Mouse (Mus musculus): ENCODE measurements at regions not wholly inside any gene's neighbourhood (a gene's known extent, or its start where the extent isn't known, plus 50 kb on each side); places are given as distances from the start of the nearest gene placed in this dataset.
A peak's percentile ranks its signal among the peaks of the same experiment; 100 is the strongest.
"Not testable (repeated sequence)": the region's sequence is repeated elsewhere in the genome, so short reads cannot be mapped to it uniquely, and the experiment has no call there.

- DNase-seq (ENCODE audit: low spot score in 2 of 2), result peak in 1 of 2 experiments; percentile 22
Observed at GRCm38 (mm10) chr9:48047846-48048245, 114.0 kb upstream of the Nxpe4 start.

GRCm38 (mm10) chr9:48053580-48053979, 108.2 kb upstream of the Nxpe4 start:
- no peak for DNase-seq (ENCODE audit: low spot score in 2 of 2)

GRCm38 (mm10) chr9:48055246-48055645, 106.6 kb upstream of the Nxpe4 start:
- no peak for DNase-seq (ENCODE audit: low spot score in 2 of 2)

GRCm38 (mm10) chr9:48058599-48058998, 103.2 kb upstream of the Nxpe4 start:
- no peak for DNase-seq (ENCODE audit: low spot score in 2 of 2)

- DNase-seq (ENCODE audit: low spot score in 2 of 2), result no peak
Observed at GRCm38 (mm10) chr9:48059549-48060165, 102.2 kb upstream of the Nxpe4 start.

GRCm38 (mm10) chr9:48060996-48061395, 100.8 kb upstream of the Nxpe4 start:
- DNase-seq (ENCODE audit: low spot score in 2 of 2), result no peak

GRCm38 (mm10) chr9:48066730-48067345, 95.0 kb upstream of the Nxpe4 start:
- DNase-seq (ENCODE audit: low spot score in 2 of 2), result no peak

GRCm38 (mm10) chr9:48072592-48072991, 89.2 kb upstream of the Nxpe4 start:
- DNase-seq (ENCODE audit: low spot score in 2 of 2), result no peak

- DNase-seq (ENCODE audit: low spot score in 2 of 2), result no peak
Observed at GRCm38 (mm10) chr9:48073096-48073495, 88.7 kb upstream of the Nxpe4 start.

GRCm38 (mm10) chr9:48075661-48076240, 86.1 kb upstream of the Nxpe4 start:
- no peak for DNase-seq (ENCODE audit: low spot score in 2 of 2)

- no peak for DNase-seq (ENCODE audit: low spot score in 2 of 2)
Observed at GRCm38 (mm10) chr9:48082461-48082860, 79.4 kb upstream of the Nxpe4 start.

GRCm38 (mm10) chr9:48084196-48084595, 77.6 kb upstream of the Nxpe4 start:
- DNase-seq (ENCODE audit: low spot score in 2 of 2), result not testable (repeated sequence)

- DNase-seq (ENCODE audit: low spot score in 2 of 2), result no peak
Observed at GRCm38 (mm10) chr9:48089661-48090060, 72.2 kb upstream of the Nxpe4 start.

GRCm38 (mm10) chr9:48094756-48095155, 67.1 kb upstream of the Nxpe4 start:
- DNase-seq (ENCODE audit: low spot score in 2 of 2), result no peak

GRCm38 (mm10) chr9:48099846-48100245, 62.0 kb upstream of the Nxpe4 start:
- no peak for DNase-seq (ENCODE audit: low spot score in 2 of 2)

GRCm38 (mm10) chr9:48106441-48107167, 55.2 kb upstream of the Nxpe4 start:
- DNase-seq (ENCODE audit: low spot score in 2 of 2), result no peak

GRCm38 (mm10) chr9:48108994-48109619, 52.7 kb upstream of the Nxpe4 start:
- DNase-seq (ENCODE audit: low spot score in 2 of 2), result no peak

GRCm38 (mm10) chr9:48111316-48111890, 50.4 kb upstream of the Nxpe4 start:
- DNase-seq (ENCODE audit: low spot score in 2 of 2), result peak; percentile 8 to 18

Measured in layer of hippocampus, postnatal 10 days (tissue).